Mouse (Mus musculus) intestine, postnatal 0 days (tissue): ENCODE results near the gene Mmp25. TPM values are rescaled to one million over a fixed set of nuclear protein-coding genes. Genes with fewer than 3 reads are reported as not detected.

Experiments used
- ATAC-seq: fragments of 200-750 bp; cut with Nextera tagmentation; 2 replicates; pipeline ENCODE4 v1.8.0; 2017; ENCODE audit warnings: mild to moderate bottlenecking, moderate TSS enrichment, moderate library complexity
- H3K27ac ChIP-seq: fragments of 300-500 bp; sonication (generic); 2 replicates; pipeline ENCODE4 v1.5.1; 2014; ENCODE audit warnings: mild to moderate bottlenecking, low read depth, low read length, moderate library complexity
- H3K27me3 ChIP-seq: fragments of 300-500 bp; sonication (generic); replicated peaks from 2 replicates; pipeline ENCODE4 v1.6.1; 2014; ENCODE audit warnings: low read length, mixed read lengths; ENCODE audit not compliant: control insufficient read depth, insufficient read depth
- H3K36me3 ChIP-seq: fragments of 300-500 bp; sonication (generic); 2 replicates; pipeline ENCODE4 v1.6.1; 2014; ENCODE audit warnings: mild to moderate bottlenecking, moderate library complexity; ENCODE audit not compliant: control insufficient read depth, insufficient read depth
- H3K4me1 ChIP-seq: fragments of 300-500 bp; sonication (generic); replicated peaks from 2 replicates; pipeline ENCODE4 v1.6.1; 2014; ENCODE audit warnings: antibody characterized with exemption, low read length, mixed read lengths; ENCODE audit not compliant: control insufficient read depth, insufficient read depth
- H3K4me2 ChIP-seq: fragments of 300-500 bp; sonication (generic); replicated peaks from 2 replicates; pipeline ENCODE4 v1.6.1; 2014; ENCODE audit warnings: low read depth, mild to moderate bottlenecking, moderate library complexity
- H3K4me3 ChIP-seq: fragments of 300-500 bp; sonication (generic); 2 replicates; pipeline ENCODE4 v1.5.1; 2014; ENCODE audit warnings: low read depth, low read length
- H3K9ac ChIP-seq: fragments of 300-500 bp; sonication (generic); 2 replicates; pipeline ENCODE4 v1.6.1; 2014; ENCODE audit warnings: mild to moderate bottlenecking, low read depth, low read length
- H3K9me3 ChIP-seq: fragments of 300-500 bp; sonication (generic); 2 replicates; pipeline ENCODE4 v1.6.1; 2016; ENCODE audit warnings: mixed run types; ENCODE audit not compliant: control insufficient read depth
- CTCF ChIP-seq: sonication (generic); IDR thresholded peaks from 2 replicates; pipeline ENCODE4 v1.5.1; 2016; ENCODE audit warnings: low read depth, mild to moderate bottlenecking, control low read depth, antibody characterized with exemption, moderate library complexity
- WGBS: fragments of 180-500 bp; shearing (Covaris S2); extraction: QIAGEN DNeasy Blood & Tissue Kit; methylation state at CpG from one replicate; pipeline ENCODE4 v1.1.7; 2014; 5-methylcytosine and 5-hydroxymethylcytosine counted together
- polyA plus RNA-seq: library from polyadenylated mRNA; unstranded; fragments of >200 nt; fragmentation: Nextera tagmentation; extraction: Ambion mirVana; gene quantifications from 2 replicates; pipeline ENCODE4 v1.2.1, GENCODE M21; 2015

Mmp25 gene
- polyA plus RNA-seq, 1 experiment from 2014 or later: 0.13 TPM

DNA sequence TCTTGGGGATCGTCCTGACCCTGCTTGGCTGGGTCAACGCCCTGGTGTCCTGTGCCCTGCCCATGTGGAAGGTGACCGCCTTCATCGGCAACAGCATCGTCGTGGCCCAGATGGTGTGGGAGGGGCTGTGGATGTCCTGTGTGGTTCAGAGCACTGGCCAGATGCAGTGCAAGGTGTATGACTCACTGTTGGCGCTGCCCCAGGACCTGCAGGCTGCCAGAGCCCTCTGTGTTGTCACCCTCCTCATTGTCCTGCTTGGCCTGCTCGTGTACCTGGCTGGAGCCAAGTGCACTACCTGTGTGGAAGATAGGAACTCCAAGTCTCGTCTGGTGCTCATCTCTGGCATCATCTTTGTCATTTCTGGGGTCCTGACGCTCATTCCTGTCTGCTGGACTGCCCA, 36.0 kb upstream of the Mmp25 start:
- H3K4me3 ChIP-seq: no peak overlapping the region
- no peak overlapping the region for H3K9ac ChIP-seq
- ATAC-seq: peak; percentile 21
- peaks cover 28% of the 10 kb centered on the region for H3K27me3 ChIP-seq
- H3K4me2 ChIP-seq: no peak overlapping the region
- 55% methylated on average over 10 of the region's 10 CpGs for WGBS
- H3K36me3 ChIP-seq: no peaks in the 10 kb centered on the region
- peaks cover 19% of the 10 kb centered on the region for H3K4me1 ChIP-seq
- no peaks in the 10 kb centered on the region for H3K9me3 ChIP-seq
- H3K27ac ChIP-seq: no peak overlapping the region
- no peak for TF ChIP-seq CTCF

DNA sequence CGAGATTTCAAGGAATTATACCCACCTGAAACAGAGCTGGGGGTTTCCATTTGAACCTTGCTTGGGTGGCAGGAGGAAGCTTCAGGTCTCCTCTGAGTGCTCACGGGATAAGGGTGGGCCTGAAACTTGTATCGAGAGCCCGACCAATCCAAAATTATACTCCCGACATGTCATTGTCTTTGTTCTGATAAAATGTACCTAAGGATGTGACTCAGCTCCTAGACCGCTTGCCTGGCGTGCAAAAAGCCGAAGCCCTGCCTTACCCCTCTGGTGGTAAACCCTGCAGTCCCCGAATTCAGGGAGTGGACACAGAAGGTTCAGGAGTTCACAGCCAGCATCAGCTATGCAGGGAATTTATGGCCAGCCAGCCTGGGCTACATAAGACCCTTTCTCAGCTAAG, 35.3 kb upstream of the Mmp25 start:
- H3K4me2 ChIP-seq: no peak overlapping the region
- no peak overlapping the region for H3K9ac ChIP-seq
- H3K4me1 ChIP-seq: peaks cover 25% of the 10 kb centered on the region
- no peak overlapping the region for H3K27ac ChIP-seq
- 66% methylated on average over 9 of the region's 9 CpGs for WGBS
- no peak for ATAC-seq
- H3K36me3 ChIP-seq: no peaks in the 10 kb centered on the region
- no peak overlapping the region for H3K4me3 ChIP-seq
- TF ChIP-seq CTCF: no peak
- peaks cover 28% of the 10 kb centered on the region for H3K27me3 ChIP-seq
- H3K9me3 ChIP-seq: no peaks in the 10 kb centered on the region

DNA sequence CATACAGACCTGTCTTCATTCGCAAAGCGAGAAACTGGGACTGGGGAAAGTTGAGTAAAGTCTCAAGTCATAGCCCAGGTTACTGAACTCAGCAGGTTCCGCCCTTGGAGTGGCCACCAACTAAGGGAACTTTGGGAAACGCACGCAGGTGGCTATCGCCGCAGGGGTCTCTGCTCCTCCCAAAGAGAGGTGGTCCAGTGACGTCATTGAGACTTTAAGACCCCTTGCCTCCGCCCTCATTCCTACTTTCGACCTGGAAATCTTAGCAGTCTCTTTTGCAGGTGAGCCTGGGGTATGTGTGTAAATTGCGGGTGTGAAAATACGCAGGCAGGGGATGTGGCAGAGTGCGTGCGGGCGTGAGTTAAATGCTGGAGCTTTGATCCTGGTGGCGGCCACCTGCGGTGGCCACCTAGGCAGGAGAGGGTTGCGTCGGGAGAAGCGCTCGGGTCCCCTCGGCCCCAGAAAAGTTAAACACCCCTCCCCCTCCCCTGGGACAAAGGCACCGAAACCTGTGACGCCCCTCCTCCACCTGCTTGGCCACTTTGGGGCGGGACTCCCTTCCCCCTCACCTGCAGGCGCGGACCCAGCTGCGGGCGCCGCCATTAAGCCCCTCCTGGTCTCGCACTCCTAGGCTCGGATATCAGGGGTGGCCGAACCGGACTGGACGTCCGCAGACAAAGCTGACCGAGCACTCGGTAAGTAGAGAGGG, 34.2 kb upstream of the Mmp25 start, which contains the start of gene Cldn6:
Gene Cldn6, plus strand, starts transcription at position 123 of the 709 bp plus-strand sequence.
- Histone ChIP-seq H3K27me3 (peaks cover 28% of the 10 kb centered on the region), H3K9me3 (no peaks in the 10 kb centered on the region), H3K36me3 (no peaks in the 10 kb centered on the region), H3K4me3 (peak within 1 kb of the TSS; percentile 26), H3K9ac (no peak within 1 kb of the TSS; the same call in 1 of the 2 replicates), H3K4me1 (peaks cover 31% of the 10 kb centered on the region), H3K4me2 (peak within 1 kb of the TSS; percentile 59), H3K27ac (no peak within 1 kb of the TSS)
- TF ChIP-seq CTCF: no peak
- WGBS: 5% methylated on average over 38 of the region's 38 CpGs
- ATAC-seq: no peak

DNA sequence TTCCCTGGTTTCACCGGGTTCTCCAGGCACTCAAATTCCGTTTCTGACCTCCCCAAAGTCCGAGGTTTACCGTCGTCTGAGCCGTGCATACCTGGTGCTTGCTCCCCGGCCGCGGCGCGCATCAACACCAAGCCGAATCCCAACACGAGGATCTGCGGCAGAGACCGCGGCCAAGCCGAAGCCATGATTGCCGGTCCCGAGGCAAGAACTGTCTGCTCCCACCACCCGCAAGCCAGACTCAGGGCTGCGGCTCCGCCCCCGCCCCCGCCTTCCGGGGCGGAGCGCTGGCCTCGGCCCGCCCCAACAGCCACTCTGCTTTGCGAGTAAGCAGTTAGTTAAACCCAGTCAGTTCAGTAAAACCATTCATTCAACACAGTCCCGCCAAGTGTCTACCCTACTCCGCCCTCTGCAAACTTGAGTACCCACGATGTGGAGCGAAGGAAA, 32.2 kb upstream of the Mmp25 start, which contains the start of gene Tnfrsf12a:
Gene Tnfrsf12a, minus strand, starts transcription at position 233 of the 444 bp plus-strand sequence.
- under 1% methylated on average over 34 of the region's 34 CpGs for WGBS
- H3K36me3 ChIP-seq: no peaks in the 10 kb centered on the region
- no peak for TF ChIP-seq CTCF
- peaks cover 35% of the 10 kb centered on the region for H3K4me1 ChIP-seq
- ATAC-seq: 0 out of 2 replicates have a peak, but pooled peaks have one; percentile 22
- peak within 1 kb of the TSS; percentile 76 for H3K27ac ChIP-seq
- peak within 1 kb of the TSS; percentile 65 for H3K4me3 ChIP-seq
- H3K27me3 ChIP-seq: peaks cover 23% of the 10 kb centered on the region
- H3K4me2 ChIP-seq: peak within 1 kb of the TSS; percentile 97
- peak within 1 kb of the TSS; percentile 59 for H3K9ac ChIP-seq
- no peaks in the 10 kb centered on the region for H3K9me3 ChIP-seq

DNA sequence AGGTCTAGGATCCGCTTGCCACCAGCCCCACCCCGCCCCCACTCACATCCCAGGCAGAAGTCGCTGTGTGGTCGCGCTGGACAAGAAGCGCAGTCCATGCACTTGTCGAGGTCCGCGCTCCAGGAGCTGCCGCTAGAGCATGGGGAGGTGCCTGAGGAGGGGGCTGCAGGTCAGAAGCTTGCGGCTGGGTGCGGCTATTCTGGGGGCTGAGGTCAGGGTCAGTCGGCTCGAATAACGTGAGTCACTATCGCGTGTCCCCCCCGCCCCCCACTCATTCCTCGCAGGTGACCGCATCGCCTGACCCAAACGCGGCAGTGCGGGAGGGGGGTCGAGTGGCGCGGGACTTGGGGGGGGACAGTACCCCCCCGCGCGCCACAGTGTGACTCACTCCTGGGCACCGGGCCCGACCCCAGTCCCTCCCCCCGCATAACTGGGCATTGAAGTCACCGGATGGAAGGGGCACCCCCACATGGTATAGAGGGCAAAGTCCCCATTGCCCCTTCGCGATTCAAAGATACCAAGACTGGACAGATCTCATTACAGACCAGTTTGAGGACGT, 31.5 kb upstream of the Mmp25 start:
- peaks cover 23% of the 10 kb centered on the region for H3K27me3 ChIP-seq
- ATAC-seq: no peak
- TF ChIP-seq CTCF: no peak
- H3K9me3 ChIP-seq: no peaks in the 10 kb centered on the region
- H3K27ac ChIP-seq: peak overlapping the region; percentile 76
- H3K9ac ChIP-seq: peak overlapping the region; percentile 59
- peaks cover 31% of the 10 kb centered on the region for H3K4me1 ChIP-seq
- 2% methylated on average over 37 of the region's 37 CpGs for WGBS
- H3K4me2 ChIP-seq: peak overlapping the region; percentile 97
- H3K36me3 ChIP-seq: no peaks in the 10 kb centered on the region
- H3K4me3 ChIP-seq: peak overlapping the region; percentile 65

DNA sequence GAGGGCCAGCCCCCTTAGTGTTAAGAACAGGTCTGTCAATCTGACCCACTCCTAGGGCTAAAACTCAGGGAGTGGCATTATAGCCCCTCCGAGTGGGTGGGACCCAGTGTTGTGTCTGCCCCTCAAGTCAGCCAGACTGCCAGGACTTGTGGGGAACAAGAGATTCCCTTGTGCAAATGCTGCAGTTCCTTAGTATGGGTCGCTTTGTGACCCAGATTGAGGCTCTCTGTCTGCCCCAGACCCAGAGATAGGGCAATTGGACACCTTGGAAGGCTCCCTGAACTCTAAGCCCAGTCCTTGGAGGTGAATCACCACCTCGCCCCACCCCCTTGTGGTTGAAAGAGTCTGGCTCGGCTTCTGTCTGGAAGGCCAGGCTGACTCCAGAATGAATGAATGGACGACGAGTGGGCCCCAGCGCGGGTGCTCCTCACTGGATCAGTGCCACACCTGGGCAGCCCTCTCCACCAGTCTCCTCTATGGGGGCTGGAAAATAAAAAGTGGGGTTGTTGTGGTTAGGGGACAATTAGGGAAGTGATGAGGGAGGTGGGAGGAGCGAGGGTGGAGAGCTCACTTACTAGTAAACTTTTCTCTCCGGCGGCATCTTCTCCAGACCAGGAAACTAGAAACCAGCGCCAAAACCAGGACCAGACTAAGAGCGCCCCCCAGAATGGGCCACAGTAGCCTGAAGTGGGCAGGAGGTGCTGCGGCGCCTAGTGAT, 30.6 kb upstream of the Mmp25 start:
- H3K4me2 ChIP-seq: peak overlapping the region; percentile 97
- H3K27me3 ChIP-seq: peaks cover 19% of the 10 kb centered on the region
- H3K4me3 ChIP-seq: peak overlapping the region; percentile 65
- H3K4me1 ChIP-seq: peaks cover 28% of the 10 kb centered on the region
- no peaks in the 10 kb centered on the region for H3K36me3 ChIP-seq
- TF ChIP-seq CTCF: peak; percentile 54
- H3K27ac ChIP-seq: peak overlapping the region; percentile 28; the same call in 1 of the 2 replicates
- no peak overlapping the region for H3K9ac ChIP-seq
- 16% methylated on average over 15 of the region's 15 CpGs for WGBS
- H3K9me3 ChIP-seq: no peaks in the 10 kb centered on the region
- peak; percentile 16; the same call in 1 of the 2 replicates for ATAC-seq
